Mouse (Mus musculus) small intestine, adult 2 months (tissue): Measurements from ENCODE around the gene Masp1.

Experiments used
- CTCF ChIP-seq: fragments of 200-500 bp; IDR thresholded peaks from 2 replicates; pipeline ENCODE4 v1.5.1; 2012; ENCODE audit warnings: low read depth, mild to moderate bottlenecking, control low read depth, inconsistent platforms, low read length, moderate library complexity, mixed read lengths; ENCODE audit not compliant: insufficient replicate concordance, insufficient read length; ENCODE audit errors: extremely low read depth
- POLR2A ChIP-seq: fragments of 200-500 bp; IDR thresholded peaks from 2 replicates; pipeline ENCODE4 v1.6.1; 2012; ENCODE audit warnings: low read depth, mild to moderate bottlenecking, control low read depth, inconsistent platforms, low read length, moderate library complexity

DNA sequence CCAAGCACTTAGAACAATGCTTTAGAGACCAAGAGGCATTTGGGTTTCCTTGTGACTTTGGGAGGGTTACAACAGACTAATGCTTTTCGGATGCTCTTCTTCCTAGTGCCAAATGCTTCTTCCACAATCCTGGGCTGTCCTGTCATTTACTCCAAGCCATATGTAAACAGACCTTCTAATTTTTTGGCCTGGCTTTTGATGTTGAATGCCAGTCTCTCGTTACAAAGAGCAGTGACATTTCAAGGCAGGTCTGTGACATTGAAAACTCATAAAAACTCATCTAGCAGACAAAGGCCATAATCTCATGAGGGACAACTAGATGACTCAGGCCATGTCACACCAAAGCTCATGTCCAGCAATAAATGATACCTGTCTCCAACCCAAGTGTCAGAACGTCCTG, 48.6 kb downstream of the Masp1 start:
- TF ChIP-seq POLR2A (no peak), CTCF (no peak)
